Mouse (Mus musculus) left cerebral cortex, adult 2 months (tissue): ENCODE data around the gene Nipsnap2. TPM values are rescaled to one million over a fixed set of nuclear protein-coding genes. Genes with fewer than 3 reads are reported as not detected.
"Not testable (repeated sequence)": the region's sequence is repeated elsewhere in the genome, so short reads cannot be mapped to it uniquely, and the experiment has no call there.

ENCODE experiments used
- DNase-seq, 2 experiments: peaks; one replicate each; pipeline ENCODE4 v3.0.0; 2021 to 2022; ENCODE audit warnings: low spot score in 2 of 2, mixed read lengths in 1 of 2; ENCODE audit errors: extremely low spot score in 1 of 2
- H3K27ac ChIP-seq: fragments of 200-600 bp; 2 replicates; pipeline ENCODE4 v1.8.1; 2022
- H3K4me3 ChIP-seq: fragments of 200-600 bp; 2 replicates; pipeline ENCODE4 v1.8.1; 2022
- CTCF ChIP-seq: fragments of 200-600 bp; IDR thresholded peaks from 2 replicates; pipeline ENCODE4 v1.8.1; 2022; ENCODE audit warnings: antibody characterized with exemption, mild to moderate bottlenecking, moderate library complexity
- intact Hi-C: fragments of 180-260 bp; cut with DNase I; formaldehyde crosslinking; loops from one replicate; pipeline ENCODE4 v1.15.1; 2025
- total RNA-seq, 2 experiments: library from RNA; stranded (reverse); gene quantifications; 2 replicates each; pipeline ENCODE4 v1.2.3; 2021

The Nipsnap2 gene
- total RNA-seq, 2 experiments from 2014 or later, result 72.4 to 72.6 TPM

DNA sequence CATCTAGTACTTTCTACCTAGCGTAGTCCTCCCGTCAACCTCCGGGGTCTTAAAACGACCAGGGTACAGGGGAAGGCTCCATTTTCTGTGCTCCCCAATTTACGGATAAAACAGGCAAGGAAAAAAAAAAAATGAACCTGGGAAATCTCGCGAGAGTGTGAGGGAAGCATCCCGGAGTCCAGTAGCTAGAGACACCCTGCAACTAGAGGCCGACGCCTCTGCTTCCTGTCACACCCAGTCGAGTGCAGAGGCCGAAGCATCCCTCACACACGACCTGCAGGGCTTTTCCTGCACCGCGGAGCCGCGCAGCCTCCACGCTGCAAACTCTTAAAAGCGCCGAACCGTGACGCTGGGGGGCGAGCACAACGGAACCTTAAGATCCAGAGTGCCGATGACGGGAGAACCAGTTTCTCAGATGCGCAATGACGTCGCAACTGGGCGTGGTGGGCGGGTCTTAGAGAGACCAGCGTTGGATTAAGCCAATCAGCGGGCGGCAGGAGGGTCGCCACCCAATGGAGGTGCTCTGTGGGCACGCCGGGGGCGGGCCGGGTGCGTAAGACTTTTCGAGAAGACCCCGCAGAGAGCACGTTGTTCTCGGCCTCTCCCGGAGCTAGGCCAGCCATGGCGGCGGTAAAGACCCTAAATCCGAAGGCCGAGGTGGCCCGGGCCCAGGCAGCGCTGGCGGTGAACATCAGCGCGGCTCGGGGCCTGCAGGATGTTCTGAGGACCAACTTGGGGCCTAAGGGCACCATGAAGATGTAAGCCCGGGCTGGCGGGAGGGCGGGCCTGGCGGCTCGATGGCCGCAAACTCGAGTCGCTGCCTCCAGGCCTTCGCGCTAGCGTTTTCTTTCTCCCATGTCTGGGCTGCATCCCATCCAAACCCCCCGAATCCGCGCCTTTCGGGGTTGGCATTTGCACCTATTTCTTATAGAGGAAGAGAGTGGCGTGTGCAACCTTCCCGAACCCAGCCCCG lies 62.2 kb downstream of the Nipsnap2 start, which contains the start of gene Psph:
Gene Psph, minus strand, starts transcription at position 632 of the 973 bp plus-strand sequence.
- H3K27ac ChIP-seq, result peak within 1 kb of the TSS; percentile 100
- H3K4me3 ChIP-seq, result peak within 1 kb of the TSS; percentile 90
- intact Hi-C loops, result no loop called here
- peak; percentile 93 to 97 for DNase-seq
- TF ChIP-seq CTCF, result no peak; the same call in 1 of the 2 replicates

- no peak for DNase-seq
- peak overlapping the region; percentile 90 for H3K4me3 ChIP-seq
- peak overlapping the region; percentile 100 for H3K27ac ChIP-seq
- intact Hi-C loops, result no loop called here
- TF ChIP-seq CTCF, result no peak
These were observed 63.1 kb downstream of the Nipsnap2 start for GRCm38 (mm10) chr5:129787818-129788593.

- intact Hi-C loops, result not testable (repeated sequence)
These were observed 65.7 kb downstream of the Nipsnap2 start for GRCm38 (mm10) chr5:129790591-129790990.

More at GRCm38 (mm10) chr5:129790591-129790990, 65.7 kb downstream of the Nipsnap2 start:
- DNase-seq, H3K4me3 ChIP-seq, H3K27ac ChIP-seq: not testable (repeated sequence)

Other genes starting within 250 kb of the Nipsnap2 start
- gene Sfswap, start 223.8 kb upstream of the Nipsnap2 start, total RNA-seq, result 100 to 1,000 TPM; 108 to 118 TPM
- gene Mmp17, start 140.9 kb upstream of the Nipsnap2 start, total RNA-seq, result 100 to 1,000 TPM; 107 to 113 TPM
- gene Zfp11, start 55.0 kb upstream of the Nipsnap2 start, total RNA-seq, result 1 to 10 TPM; 6.8 to 6.9 TPM
- gene Sept14, start 16.6 kb upstream of the Nipsnap2 start, total RNA-seq, result not detected
- gene Mrps17, start 9.6 kb upstream of the Nipsnap2 start, total RNA-seq, result 10 to 100 TPM; 78.0 to 87.8 TPM
- gene Psph, start 62.4 kb downstream of the Nipsnap2 start, total RNA-seq, result 10 to 100 TPM; 19.9 to 20.2 TPM
- 10 to 100 TPM; 20.2 to 20.8 TPM for gene Sumf2, start 121.9 kb downstream of the Nipsnap2 start, total RNA-seq
- gene Chchd2, start 162.4 kb downstream of the Nipsnap2 start, total RNA-seq, result 100 to 1,000 TPM; 429 to 443 TPM
- 1 to 10 TPM; 4.9 to 6.2 TPM for gene Zbed5, start 170.7 kb downstream of the Nipsnap2 start, total RNA-seq
- gene Phkg1, start 173.5 kb downstream of the Nipsnap2 start, total RNA-seq, result 10 to 100 TPM; 14.5 to 16.8 TPM
- gene Nupr1l, start 183.5 kb downstream of the Nipsnap2 start, total RNA-seq, result 1 to 10 TPM in 1 of 2 experiments, under 1 TPM in 1; 0.61 to 3.1 TPM
- gene Vkorc1l1, start 216.9 kb downstream of the Nipsnap2 start, total RNA-seq, result 10 to 100 TPM; 43.9 to 48.6 TPM